Mouse (Mus musculus): Measurements from ENCODE around the gene Dusp16. TPM values are rescaled to one million over a fixed set of nuclear protein-coding genes. Genes with fewer than 3 reads are reported as not detected.

Gene Dusp16
- 19.5 and 21.1 TPM in 2 replicates for polyA plus RNA-seq (2012; rRNA removed)

- Histone ChIP-seq H3K4me3 (replicated peaks; ENCODE audit: extremely low read depth, low read depth, low read length) (peak within 1 kb of the TSS; percentile 99), H3K4me1 (ENCODE audit: control insufficient read depth, insufficient read depth, low read length) (peaks cover 11% of the 10 kb centered on the region)
- TF ChIP-seq CTCF (IDR thresholded peaks at IDR 0.05; ENCODE audit: insufficient read depth, low read length) (no peak), POLR2A (IDR thresholded peaks at IDR 0.05; ENCODE audit: borderline replicate concordance, extremely low read depth, low read depth, low read length) (peak; percentile 15; the same call in 1 of the 2 replicates)
- DNase-seq, result peak; percentile 87
- 6% methylated on average over 97 of the region's 108 CpGs for WGBS
Observed at GRCm38 (mm10) chr6:134792141-134793045, at the start of gene Dusp16. Dusp16 (minus strand) TSS chr6:134792625.

- no peak overlapping the region for H3K4me3 ChIP-seq (replicated peaks; ENCODE audit: extremely low read depth, low read depth, low read length)
- no peak for TF ChIP-seq CTCF (IDR thresholded peaks at IDR 0.05; ENCODE audit: insufficient read depth, low read length)
- no peak for TF ChIP-seq POLR2A (IDR thresholded peaks at IDR 0.05; ENCODE audit: borderline replicate concordance, extremely low read depth, low read depth, low read length)
- no peak for DNase-seq
- no peaks in the 10 kb centered on the region for H3K4me1 ChIP-seq (ENCODE audit: control insufficient read depth, insufficient read depth, low read length)
- 68% methylated on average over 2 of the region's 2 CpGs for WGBS
Observed at GRCm38 (mm10) chr6:134840346-134840745, 47.9 kb upstream of the Dusp16 start.

GRCm38 (mm10) chr6:134838111-134838510 is 45.7 kb upstream of the Dusp16 start:
- WGBS, result 82% methylated on average over 4 of the region's 4 CpGs
- TF ChIP-seq POLR2A (IDR thresholded peaks at IDR 0.05; ENCODE audit: borderline replicate concordance, extremely low read depth, low read depth, low read length), result no peak
- TF ChIP-seq CTCF (IDR thresholded peaks at IDR 0.05; ENCODE audit: insufficient read depth, low read length), result no peak
- H3K4me1 ChIP-seq (ENCODE audit: control insufficient read depth, insufficient read depth, low read length), result no peaks in the 10 kb centered on the region
- no peak overlapping the region for H3K4me3 ChIP-seq (replicated peaks; ENCODE audit: extremely low read depth, low read depth, low read length)
- DNase-seq, result no peak

- no peak for TF ChIP-seq CTCF (IDR thresholded peaks at IDR 0.05; ENCODE audit: insufficient read depth, low read length)
- TF ChIP-seq POLR2A (IDR thresholded peaks at IDR 0.05; ENCODE audit: borderline replicate concordance, extremely low read depth, low read depth, low read length), result no peak
- DNase-seq, result no peak
- WGBS, result 82% methylated on average over 9 of the region's 9 CpGs
- peaks cover 5% of the 10 kb centered on the region for H3K4me1 ChIP-seq (ENCODE audit: control insufficient read depth, insufficient read depth, low read length)
- H3K4me3 ChIP-seq (replicated peaks; ENCODE audit: extremely low read depth, low read depth, low read length), result no peak overlapping the region
Observed at GRCm38 (mm10) chr6:134834585-134835251, 42.3 kb upstream of the Dusp16 start.

GRCm38 (mm10) chr6:134830776-134831175 is 38.4 kb upstream of the Dusp16 start:
- DNase-seq, result no peak
- TF ChIP-seq CTCF (IDR thresholded peaks at IDR 0.05; ENCODE audit: insufficient read depth, low read length) (no peak), POLR2A (IDR thresholded peaks at IDR 0.05; ENCODE audit: borderline replicate concordance, extremely low read depth, low read depth, low read length) (no peak)
- WGBS, result 5% methylated on average over 10 of the region's 10 CpGs
- Histone ChIP-seq H3K4me1 (ENCODE audit: control insufficient read depth, insufficient read depth, low read length) (peaks cover 12% of the 10 kb centered on the region), H3K4me3 (replicated peaks; ENCODE audit: extremely low read depth, low read depth, low read length) (peak overlapping the region; percentile 91)

GRCm38 (mm10) chr6:134829786-134830700 is 37.6 kb upstream of the Dusp16 start, which contains the start of gene Crebl2:
Crebl2 (plus strand) TSS chr6:134830154.
- TF ChIP-seq POLR2A (IDR thresholded peaks at IDR 0.05; ENCODE audit: borderline replicate concordance, extremely low read depth, low read depth, low read length) (peak; percentile 78), CTCF (IDR thresholded peaks at IDR 0.05; ENCODE audit: insufficient read depth, low read length) (no peak)

GRCm38 (mm10) chr6:134822844-134823243 is 30.4 kb upstream of the Dusp16 start:
- 73% methylated on average over 10 of the region's 10 CpGs for WGBS
- TF ChIP-seq POLR2A (IDR thresholded peaks at IDR 0.05; ENCODE audit: borderline replicate concordance, extremely low read depth, low read depth, low read length) (no peak), CTCF (IDR thresholded peaks at IDR 0.05; ENCODE audit: insufficient read depth, low read length) (peak; percentile 73)
- no peak for DNase-seq
- Histone ChIP-seq H3K4me3 (replicated peaks; ENCODE audit: extremely low read depth, low read depth, low read length) (no peak overlapping the region), H3K4me1 (ENCODE audit: control insufficient read depth, insufficient read depth, low read length) (no peaks in the 10 kb centered on the region; the same call in 1 of the 2 replicates)

More at GRCm38 (mm10) chr6:134829786-134830700, 37.6 kb upstream of the Dusp16 start, which contains the start of gene Crebl2:
- WGBS, result 1% methylated on average over 56 of the region's 58 CpGs
- peaks cover 12% of the 10 kb centered on the region for H3K4me1 ChIP-seq (ENCODE audit: control insufficient read depth, insufficient read depth, low read length)
- peak within 1 kb of the TSS; percentile 91 for H3K4me3 ChIP-seq (replicated peaks; ENCODE audit: extremely low read depth, low read depth, low read length)
- DNase-seq, result peak; percentile 100

- Histone ChIP-seq H3K4me3 (replicated peaks; ENCODE audit: extremely low read depth, low read depth, low read length) (no peak overlapping the region), H3K4me1 (ENCODE audit: control insufficient read depth, insufficient read depth, low read length) (no peaks in the 10 kb centered on the region)
- 43% methylated on average over 6 of the region's 6 CpGs for WGBS
- TF ChIP-seq POLR2A (IDR thresholded peaks at IDR 0.05; ENCODE audit: borderline replicate concordance, extremely low read depth, low read depth, low read length) (no peak), CTCF (IDR thresholded peaks at IDR 0.05; ENCODE audit: insufficient read depth, low read length) (no peak)
- no peak for DNase-seq
Observed at GRCm38 (mm10) chr6:134820411-134820810, 28.0 kb upstream of the Dusp16 start.

All from lung, adult 2 months (tissue).